Mouse (Mus musculus): ENCODE results near the gene Tescl.

Gene Tescl

DNA sequence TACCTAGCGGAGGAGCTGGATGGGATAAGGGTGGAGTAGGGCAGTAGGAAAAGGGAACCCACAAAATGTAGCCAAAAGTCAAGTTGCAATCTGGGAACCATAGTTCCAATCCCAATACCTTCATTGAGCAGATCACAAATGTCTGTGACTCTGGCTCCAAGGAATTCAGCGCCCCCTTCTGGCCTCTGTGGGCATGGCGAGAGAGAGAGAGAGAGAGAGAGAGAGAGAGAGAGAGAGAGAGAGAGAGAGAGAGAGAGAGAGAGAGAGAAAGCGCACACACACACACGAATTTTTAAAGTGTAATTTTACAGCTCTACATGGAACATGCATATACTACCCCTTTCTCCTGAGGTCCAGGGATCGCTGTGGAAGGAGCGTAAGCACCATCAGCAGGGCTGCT is 29.5 kb upstream of the Tescl start:
- DNase-seq (ENCODE audit: low read depth, low spot score) = peak; percentile 69

DNA sequence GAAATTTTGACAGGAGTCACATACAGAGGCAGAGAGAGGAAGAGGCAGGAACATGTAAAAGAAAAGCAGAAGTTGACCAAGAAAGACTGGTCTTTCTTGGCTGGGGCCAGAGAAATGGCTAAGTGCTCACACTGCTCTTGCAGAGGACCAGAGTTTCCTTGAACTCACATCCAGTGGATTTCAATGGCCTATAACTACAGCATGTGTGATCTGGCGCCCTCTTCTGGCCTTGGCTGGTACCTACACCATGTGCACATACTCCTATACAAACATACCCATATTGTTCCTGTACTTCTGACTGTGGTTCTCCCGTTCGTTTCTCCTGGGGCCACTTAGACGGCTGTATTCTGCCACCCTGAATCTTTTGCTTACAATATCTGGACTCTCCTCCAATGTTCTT is 27.3 kb upstream of the Tescl start:
- peak; percentile 74 for DNase-seq (ENCODE audit: low read depth, low spot score)

DNA sequence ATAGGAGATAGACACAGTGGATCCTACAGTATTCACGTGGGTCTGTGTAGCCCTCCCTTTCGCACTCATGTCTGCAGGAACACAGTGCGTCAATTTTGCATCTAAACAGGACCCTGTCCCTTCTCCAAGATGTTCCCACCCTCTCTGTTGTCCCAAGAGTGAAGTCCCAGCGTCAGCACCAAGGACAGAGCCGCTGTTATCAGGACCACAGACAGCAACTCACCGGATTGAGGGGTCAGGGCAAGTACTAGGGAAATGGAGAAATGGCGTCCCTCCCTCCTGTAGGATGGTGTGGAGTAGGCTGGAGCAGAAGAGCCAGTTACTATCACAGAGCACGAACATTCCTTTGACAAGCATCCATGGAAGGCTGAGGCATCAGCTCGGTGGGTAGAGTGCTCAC is 25.5 kb upstream of the Tescl start:
- peak; percentile 80 for DNase-seq (ENCODE audit: low read depth, low spot score)

DNA sequence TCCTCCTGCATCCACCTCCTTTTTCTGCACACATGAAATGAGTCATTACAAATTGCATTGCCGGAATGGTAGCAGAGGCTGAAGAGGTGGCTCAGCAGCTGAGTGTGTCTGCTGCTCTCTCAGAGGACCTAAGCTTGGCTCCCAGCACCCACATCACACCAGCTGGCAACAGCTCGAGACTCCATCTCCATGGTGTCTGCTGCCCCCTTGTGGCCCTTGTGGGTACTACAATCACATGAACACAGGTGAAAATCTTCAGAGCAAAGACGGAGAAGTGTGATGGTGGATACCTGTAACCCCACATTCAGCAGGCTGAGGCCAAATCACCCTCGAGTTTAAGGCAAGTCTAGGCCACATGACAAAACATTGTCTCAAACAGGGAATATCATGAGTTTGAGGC is 24.2 kb upstream of the Tescl start:
- DNase-seq (ENCODE audit: low read depth, low spot score) = peak; percentile 67

DNA sequence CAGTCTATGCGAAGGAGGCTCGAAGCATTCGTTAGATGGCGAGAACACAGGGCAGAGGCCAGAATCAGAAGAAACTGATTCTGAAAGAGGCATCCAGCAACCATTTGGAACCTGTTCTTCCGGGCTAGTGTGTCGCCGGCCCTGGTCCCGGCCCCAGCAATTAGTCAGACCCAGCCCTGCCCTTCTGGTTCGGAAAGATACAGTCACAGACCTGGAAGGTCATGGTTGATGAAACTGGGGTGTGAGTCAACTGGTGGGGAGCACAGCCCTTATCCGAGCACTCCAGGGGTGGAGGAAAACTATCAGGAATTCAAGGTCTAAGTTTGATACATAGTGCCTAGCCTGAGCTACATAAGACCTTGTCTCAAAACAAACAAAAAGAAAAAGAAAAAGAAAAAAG is 22.3 kb upstream of the Tescl start:
- DNase-seq (ENCODE audit: low read depth, low spot score) = no peak

DNA sequence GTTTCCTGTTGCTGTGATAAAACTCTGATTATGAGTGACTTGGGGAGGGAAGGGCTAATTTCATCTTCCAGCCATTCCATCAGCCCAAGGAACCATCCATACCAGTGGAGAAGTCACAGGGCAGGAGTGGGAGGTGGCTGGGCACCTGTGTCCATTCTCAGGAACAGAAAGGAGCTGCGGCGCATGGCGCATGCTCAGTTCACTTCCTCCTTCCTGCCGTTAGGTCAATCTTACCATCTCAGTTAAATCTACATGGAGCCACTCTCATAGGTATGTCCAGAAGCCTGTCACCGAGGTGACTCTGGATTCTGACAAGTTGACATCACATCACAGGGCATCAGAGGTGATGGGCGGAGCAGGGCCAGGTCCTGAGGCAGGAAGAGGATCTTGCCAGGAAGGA is 21.9 kb upstream of the Tescl start:
- DNase-seq (ENCODE audit: low read depth, low spot score) = no peak

DNA sequence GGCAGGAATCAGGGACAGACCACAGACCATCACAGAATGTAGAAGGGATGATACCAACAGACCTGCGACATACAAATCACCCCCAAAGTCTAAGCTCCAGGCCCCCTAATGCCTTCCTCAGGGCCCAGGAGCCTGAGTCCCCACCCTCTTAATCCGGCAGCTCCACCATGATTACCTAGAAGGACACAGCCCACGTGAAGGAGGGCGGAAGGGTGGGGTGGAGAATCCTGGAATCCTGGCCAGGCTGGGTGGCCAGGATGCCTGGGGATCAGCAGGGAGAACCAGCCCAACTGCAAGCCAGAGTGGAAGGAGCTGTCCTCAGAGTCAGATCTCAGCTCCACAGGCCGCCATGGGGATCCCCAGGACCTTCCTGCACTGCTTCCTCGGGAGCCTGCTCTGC is 15.2 kb upstream of the Tescl start, which contains the start of gene Lypd5:
Gene Lypd5 (plus strand): TSS at position 301 of the 400 bp plus-strand sequence.
- no peak for DNase-seq (ENCODE audit: low read depth, low spot score)

DNA sequence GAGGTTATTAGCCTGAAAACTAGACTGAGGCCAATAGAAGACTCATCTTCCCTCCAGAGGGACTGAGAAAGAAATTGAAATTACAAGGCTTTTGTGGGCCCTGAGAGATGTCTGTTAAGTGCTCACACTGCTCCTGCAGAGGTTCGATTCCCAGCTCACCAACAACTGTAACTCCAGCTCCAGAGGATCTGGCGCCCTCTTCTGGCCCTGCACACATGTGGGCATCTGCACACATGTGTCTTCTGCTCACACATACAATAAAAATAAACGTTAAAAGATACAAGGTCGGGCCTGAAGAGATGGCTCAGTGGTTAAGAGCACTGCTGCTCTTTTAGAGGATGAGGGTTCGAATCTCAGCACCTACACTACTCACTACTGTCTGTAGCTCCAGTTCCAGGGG is 12.7 kb upstream of the Tescl start:
- DNase-seq (ENCODE audit: low read depth, low spot score) = no peak

DNA sequence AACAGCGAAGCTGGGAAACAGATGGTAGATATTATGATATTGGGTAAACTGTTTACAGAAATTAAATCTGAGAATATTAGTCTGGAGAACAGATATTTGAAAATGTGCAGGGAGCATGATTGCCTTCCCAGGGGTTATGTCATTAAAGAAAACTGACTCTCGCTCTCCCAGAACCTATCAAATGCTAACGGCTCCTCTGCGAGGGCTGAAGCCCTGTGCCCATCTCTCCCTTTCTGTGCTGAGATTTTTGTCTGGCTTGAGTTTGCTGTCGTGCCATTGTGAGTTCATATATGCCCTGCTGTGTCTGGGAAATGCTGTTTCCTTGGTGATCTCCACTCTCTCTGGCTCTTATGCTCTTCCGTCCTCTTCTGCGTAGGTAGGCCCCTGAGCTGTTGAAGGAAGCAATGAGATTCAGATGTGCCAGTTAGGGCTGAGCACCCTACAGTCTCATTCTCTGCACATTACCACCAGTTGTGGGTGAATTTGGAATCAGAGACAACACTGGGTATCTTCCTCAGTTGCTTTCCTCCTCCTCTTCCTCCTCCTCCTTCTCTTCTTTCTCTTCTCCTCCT is 10.1 kb upstream of the Tescl start:
- no peak for DNase-seq (ENCODE audit: low read depth, low spot score)

DNA sequence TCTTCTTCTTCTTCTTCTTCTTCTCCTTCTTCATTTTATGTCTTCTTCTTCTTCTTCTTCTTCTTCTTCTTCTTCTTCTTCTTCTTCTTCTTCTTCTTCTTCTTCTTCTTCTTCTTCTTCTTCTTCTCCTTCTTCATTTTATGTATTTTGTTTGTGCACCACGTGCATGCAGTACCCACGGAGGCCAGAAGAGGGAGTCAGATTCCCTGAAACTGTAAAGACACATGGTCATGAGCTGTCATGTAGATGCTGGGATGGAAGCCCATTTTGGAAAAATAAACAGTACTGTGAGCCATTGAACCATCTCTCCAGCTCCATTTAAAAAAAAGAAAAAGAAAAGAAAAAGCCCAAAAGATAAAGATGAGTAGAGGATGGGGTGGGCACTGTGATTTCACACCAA is 4.5 kb upstream of the Tescl start:
- DNase-seq (ENCODE audit: low read depth, low spot score) = peak; percentile 71

DNA sequence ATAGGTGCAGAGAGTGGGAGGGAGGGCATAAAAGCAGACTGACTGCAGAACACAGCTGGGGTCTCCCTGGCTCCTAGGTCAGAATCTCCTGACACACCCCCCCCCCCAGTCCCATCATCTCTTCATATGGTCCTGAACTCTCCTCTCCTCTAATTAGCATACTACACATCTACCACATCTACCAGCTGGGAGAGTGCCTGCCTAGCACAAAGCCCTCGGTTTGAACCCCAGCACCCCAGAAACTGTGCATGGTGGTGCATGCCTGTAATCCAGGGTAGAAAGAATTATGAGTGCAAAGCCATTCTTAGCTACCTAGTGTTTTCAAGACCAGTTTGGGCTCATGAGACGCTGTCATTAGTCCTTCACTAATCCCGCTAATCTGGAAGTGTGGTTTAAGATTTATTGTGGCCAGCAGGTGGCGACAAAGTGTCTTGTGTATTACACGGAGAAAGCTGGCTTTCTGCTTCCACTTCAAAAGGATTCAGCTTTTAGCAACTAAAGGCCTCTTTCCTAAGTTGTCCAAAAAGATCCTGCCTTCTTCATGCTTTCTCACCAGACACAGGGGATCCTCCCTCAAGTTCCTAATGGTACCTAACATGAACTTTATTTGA is 2.1 kb upstream of the Tescl start:
- DNase-seq (ENCODE audit: low read depth, low spot score) = peak; percentile 82

DNA sequence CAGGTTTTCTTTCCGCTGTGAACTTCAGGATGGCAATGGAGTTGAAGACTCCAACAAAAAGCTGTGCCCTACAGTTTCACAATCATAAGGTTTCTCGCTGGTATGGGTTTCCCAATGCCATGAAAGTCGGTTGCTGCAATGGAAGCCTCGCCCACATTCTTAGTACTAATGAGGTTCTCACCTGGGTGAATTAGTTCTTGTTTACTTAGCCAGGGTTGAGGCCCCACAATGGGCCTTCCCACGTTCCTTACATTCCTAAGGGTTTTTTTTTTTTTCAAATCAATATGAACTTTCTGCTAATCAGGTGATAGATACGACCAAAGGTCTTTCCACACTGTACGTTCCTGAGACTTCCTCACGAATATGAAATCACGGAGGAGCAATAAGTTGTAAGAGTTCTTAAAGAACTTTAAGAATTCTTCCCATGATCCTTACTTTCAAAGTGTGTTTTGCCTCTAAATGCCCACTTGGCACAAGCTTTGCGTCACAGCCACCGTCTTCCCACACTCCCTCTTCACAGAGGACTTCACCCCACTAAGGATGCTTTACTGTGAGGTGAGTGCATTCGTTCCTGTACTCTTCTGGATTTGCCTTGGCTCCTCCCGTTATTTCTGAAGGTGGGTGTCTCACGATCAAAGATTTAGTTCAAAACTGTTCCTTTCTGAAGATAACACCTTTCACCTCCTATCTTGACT is 6.3 kb downstream of the Tescl start:
- no peak for DNase-seq (ENCODE audit: low read depth, low spot score)

DNA sequence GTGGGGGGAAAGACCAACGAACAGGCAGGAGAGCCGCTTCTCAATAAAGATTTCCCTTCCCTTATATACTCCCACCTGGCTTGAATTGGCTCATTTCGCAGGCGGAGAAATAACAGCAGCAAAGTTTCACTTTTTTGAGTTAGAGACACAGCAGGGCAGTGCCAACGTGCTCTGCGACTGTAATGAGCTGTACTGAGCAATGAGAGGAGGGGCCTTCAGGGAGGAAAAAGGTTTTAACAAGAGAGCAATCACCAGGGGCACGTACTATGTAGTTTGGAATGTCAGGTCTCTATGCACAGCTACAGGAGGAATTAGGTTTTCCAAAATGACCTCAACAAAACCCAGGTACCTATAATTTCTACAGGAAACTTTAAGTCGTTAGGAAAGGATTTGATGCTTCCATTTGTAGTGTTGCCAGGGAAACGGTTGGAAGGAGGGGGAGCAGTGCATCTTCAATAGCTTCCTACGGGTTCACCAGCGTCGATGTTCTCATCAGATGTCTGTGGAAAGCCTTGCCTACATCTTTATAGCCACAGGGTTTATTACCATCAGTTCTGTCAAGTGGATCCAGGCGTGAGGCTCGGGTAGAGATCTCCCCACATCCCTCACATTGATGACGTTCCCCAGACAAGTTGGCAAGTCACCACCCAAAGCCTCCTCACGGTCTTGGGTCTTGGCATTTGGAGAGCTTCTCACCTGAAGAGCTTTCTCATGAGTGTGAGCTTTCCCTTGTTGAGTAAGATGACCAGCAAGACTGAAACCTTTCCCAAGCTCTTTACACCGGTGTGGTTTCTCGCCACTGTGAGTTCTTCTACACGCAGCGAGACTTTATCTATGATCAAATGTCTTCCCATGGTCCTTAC is 7.2 kb downstream of the Tescl start:
- no peak for DNase-seq (ENCODE audit: low read depth, low spot score)

DNA sequence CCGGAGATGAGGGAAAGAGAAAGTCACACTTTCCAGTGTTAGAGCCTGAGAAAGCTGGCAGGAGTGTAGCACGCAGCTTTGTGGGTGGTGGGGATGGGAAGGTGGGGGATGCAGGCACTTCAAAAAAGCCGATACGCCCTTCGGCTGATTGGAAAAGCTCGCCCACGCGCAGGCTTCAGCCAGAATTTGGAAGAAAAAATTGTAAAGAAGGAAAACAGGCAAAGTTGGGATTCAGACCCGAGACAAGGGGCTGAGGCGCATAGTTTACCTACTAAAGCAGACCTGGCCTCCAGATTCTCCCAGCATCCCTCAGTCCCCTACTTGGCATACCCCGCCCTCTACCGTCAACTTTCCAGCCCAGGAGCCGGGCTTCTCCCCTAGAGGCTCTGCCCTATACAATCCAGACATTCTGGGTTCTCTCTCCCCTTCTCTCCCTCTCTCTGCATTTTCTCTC is 8.0 kb downstream of the Tescl start:
- peak; percentile 26 for DNase-seq (ENCODE audit: low read depth, low spot score)

DNA sequence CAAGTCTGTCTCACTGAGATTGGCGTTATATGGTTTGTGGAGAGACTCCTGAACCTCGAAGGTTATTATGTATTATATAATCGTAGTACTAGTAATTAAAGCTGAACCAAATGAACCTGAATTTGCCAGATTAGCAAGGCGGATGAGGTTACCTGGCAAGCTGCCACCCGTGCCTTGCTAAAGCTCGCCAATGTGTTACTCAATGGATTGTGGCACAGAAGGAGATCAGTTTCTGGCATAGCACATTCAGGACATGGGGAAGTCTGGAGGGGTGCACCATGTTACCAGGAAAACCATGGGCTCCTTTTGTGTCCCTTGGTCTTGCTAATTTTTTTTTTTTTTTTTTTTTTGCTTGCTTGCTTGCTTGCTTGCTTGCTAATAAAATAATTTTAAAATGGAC is 8.5 kb downstream of the Tescl start:
- DNase-seq (ENCODE audit: low read depth, low spot score) = no peak

DNA sequence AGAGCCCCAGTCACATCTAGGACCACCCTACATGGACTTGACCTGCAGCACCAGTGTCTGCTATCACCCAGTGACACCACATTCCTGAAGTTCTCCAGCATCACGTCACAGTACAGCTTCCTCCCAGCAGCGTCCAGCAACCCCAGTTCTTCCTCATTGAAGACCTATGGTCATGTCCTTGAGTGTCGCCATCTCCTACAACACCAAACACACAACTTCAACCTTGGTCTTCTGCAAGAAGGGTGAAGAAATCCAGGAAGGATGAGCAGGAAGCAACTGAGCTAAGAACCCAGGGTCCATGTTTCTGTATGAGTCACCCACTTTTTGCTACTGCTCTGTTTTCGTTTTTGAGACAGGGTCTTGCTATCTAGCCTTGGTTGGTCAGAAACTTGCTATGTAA is 11.1 kb downstream of the Tescl start:
- no peak for DNase-seq (ENCODE audit: low read depth, low spot score)

DNA sequence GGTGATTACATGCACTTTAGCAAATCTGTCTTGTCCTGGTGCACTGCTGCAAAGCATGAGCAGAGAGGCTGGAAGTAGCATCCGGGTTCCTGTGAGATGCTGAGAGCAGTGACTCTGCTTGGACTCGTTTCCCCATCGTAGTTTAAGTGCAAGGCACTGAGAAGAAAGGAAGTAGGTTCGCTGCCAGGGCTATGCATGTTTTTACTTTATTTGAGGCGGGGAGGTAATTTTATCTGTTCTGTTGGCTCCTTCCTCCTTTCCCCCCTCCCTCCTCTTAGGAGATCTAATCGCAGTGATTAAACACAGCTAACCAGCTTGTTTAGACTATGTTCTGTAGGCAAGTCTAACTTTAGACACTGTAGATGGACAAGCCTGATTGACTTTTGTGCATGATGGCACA is 14.8 kb downstream of the Tescl start:
- no peak for DNase-seq (ENCODE audit: low read depth, low spot score)

DNA sequence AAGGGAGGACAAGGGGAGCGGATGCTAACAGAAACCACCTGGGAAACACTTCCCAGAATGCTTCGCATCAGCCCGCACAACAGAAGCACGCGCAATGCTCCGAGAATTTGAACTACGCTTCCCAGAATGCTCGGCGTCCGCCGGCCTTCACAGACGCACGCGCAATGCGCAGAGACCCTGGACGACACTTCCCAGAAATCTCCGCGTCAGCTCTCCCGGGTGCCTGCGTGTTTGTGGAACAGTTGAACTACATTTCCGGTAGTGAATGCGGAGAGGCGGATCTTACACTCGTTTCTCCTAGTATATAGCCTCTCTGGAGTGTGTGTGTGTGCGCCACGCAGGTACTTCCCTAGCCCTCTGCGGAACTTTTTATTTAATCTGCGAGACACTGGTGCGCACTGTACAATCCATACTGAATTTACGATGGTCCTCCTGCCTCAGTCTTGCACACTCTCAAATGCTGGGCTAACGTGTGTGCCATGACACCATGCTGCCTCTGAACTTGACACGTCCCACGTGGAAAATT is 17.1 kb downstream of the Tescl start, which contains the start of gene Zfp94:
Gene Zfp94 (minus strand): TSS at position 100 of the 526 bp plus-strand sequence.
- peak; percentile 97 for DNase-seq (ENCODE audit: low read depth, low spot score)

DNA sequence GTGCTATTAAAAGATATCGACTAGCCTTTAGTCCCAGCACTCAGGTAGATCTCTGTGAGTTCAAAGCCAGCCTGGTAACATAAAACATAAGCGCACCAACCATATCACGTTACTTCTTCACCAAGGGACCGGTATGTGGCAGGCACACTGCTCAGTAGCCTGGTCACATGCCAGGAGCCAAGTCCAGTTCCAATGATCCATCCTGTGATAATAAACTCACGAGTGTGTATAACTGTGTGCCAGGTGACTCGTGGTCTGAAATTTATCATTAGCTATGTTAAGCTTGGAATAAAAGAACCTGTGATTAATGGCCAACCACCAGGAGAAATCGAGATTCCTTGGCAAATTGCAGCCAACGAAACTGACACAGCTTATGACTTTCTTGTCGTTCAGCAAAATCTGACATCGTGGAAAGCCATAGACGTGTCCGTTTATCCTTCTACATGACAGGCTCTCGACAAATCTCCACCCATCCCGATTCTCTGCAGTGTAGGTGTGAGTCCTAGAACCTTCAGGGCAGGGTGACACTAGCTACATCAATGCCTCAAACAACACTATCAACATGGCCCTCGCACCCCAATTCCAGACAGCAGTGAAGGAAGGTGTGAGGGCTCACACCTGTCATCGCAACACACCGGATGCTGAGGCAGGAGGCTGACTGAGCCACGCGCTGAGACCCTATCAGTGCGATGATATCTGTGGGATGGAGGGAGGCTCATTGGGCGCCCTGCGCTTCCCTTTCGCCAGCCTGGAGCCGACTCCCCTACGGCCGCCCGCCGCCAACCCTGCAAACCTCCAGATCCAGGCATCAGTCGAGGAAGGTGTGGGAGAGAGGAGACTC is 17.8 kb downstream of the Tescl start:
- DNase-seq (ENCODE audit: low read depth, low spot score) = no peak

DNA sequence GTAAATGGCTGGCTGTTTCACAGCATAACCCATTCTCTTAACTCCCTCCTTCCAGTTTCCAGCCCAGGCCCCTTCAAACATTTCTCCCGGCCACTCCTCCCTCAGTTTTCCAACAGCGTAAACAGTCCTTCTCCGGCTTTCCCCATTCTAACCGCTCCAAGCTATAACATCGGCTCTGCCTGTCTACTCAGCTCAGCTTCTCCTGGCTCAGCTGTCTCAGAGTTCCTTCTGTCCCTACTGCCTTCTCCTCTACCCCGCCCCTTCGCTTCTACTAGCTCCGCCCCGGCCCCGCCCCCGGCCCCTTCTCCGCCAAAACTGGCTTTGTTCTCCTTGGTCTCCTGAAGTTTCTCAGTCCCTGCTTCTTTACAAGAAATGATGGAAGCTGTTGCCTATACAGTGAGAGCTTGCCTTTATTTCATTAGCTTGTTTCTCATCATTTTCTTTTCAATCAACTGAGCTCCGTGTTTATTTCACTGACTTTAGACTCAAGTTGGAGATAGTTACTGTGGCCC is 32.9 kb downstream of the Tescl start, which contains the start of gene Zfp61:
Gene Zfp61 (minus strand): TSS at position 462 of the 512 bp plus-strand sequence.
- no peak for DNase-seq (ENCODE audit: low read depth, low spot score)
